Mouse (Mus musculus) forebrain, embryonic 10.5 days (tissue): ENCODE measurements around the gene Prdm10. TPM values are rescaled to one million over a fixed set of nuclear protein-coding genes. Genes with fewer than 3 reads are reported as not detected.
A peak's percentile ranks its signal among the peaks of the same experiment; 100 is the strongest.

Experiments used
- DNase-seq: peaks from one replicate; pipeline ENCODE4 v3.0.0-alpha.2; 2017; ENCODE audit warnings: low spot score; ENCODE audit errors: extremely low spot score
- H3K27ac ChIP-seq: fragments of 300-500 bp; sonication (generic); 2 replicates; pipeline ENCODE4 v1.5.1; 2016; ENCODE audit warnings: mild to moderate bottlenecking
- H3K27me3 ChIP-seq: fragments of 300-500 bp; sonication (generic); 2 replicates; pipeline ENCODE4 v1.6.1; 2016; ENCODE audit warnings: mild to moderate bottlenecking; ENCODE audit not compliant: poor library complexity, severe bottlenecking
- H3K36me3 ChIP-seq: fragments of 300-500 bp; sonication (generic); replicated peaks from 2 replicates; pipeline ENCODE4 v1.6.1; 2016; ENCODE audit warnings: mild to moderate bottlenecking, moderate library complexity
- H3K4me1 ChIP-seq: fragments of 300-500 bp; sonication (generic); 2 replicates; pipeline ENCODE4 v1.6.1; 2016
- H3K4me3 ChIP-seq: fragments of 300-500 bp; sonication (generic); 2 replicates; pipeline ENCODE4 v1.5.1; 2016; ENCODE audit warnings: mild to moderate bottlenecking, moderate library complexity
- H3K9me3 ChIP-seq: fragments of 300-500 bp; sonication (generic); 2 replicates; pipeline ENCODE4 v1.6.1; 2016; ENCODE audit warnings: mild to moderate bottlenecking, moderate library complexity
- WGBS: fragments of 180-500 bp; shearing (Covaris S2); methylation state at CpG from one replicate; pipeline ENCODE4 v1.1.7; 2016; 5-methylcytosine and 5-hydroxymethylcytosine counted together
- polyA plus RNA-seq: library from polyadenylated mRNA; unstranded; fragments of >200 nt; fragmentation: Nextera tagmentation; extraction: Ambion mirVana; gene quantifications from 2 replicates; pipeline ENCODE4 v1.2.1, GENCODE M21; 2016

Prdm10 gene
- polyA plus RNA-seq, 1 experiment from 2014 or later: 8.2 TPM

DNA sequence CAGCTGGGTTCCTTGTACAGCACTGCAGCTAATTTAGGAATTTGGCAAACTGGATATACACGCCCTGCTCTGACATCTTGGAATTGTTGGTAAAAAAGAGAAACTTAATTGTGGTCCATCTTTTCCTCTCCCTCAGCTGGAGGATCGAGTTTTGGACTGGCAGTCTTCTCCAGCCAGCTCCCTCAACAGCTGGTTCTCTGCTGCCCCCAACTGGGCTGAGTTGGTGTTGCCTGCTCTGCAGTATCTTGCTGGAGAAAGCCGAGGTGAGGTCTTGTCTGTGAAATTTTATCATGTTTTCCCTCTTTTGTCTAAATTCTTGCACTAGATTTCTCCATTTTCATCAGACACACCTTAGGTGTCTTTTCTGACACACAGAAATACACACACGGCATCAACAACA is 120.1 kb downstream of the Prdm10 start:
- Histone ChIP-seq H3K36me3 (peaks cover 100% of the 10 kb centered on the region), H3K4me3 (no peak overlapping the region), H3K9me3 (no peaks in the 10 kb centered on the region), H3K27ac (no peak overlapping the region), H3K27me3 (no peaks in the 10 kb centered on the region), H3K4me1 (no peaks in the 10 kb centered on the region)
- DNase-seq: peak; percentile 48
- whole genome bisulfite sequencing: 62% methylated on average over 4 of the region's 4 CpGs

DNA sequence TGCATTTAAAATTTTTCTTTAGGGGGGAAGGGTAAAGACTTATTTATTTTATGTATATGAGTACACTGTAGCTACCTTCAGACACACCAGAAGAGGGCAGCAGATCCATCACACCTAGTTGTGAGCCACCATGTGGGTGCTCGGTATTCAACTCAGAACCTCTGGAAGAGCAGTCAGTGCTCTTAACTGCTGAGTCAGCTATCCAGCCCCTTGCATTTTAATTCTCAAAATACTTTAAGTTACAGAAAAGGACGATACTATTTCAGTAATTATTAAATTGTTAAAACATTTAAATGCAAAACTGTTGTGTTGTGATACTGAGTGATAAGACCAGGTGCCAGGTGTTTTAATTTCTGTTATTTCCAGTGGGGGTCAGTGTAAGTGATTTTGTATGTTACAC is 124.0 kb downstream of the Prdm10 start:
- Histone ChIP-seq H3K27me3 (no peaks in the 10 kb centered on the region), H3K4me1 (no peaks in the 10 kb centered on the region), H3K36me3 (peaks cover 92% of the 10 kb centered on the region), H3K4me3 (no peak overlapping the region), H3K9me3 (no peaks in the 10 kb centered on the region), H3K27ac (no peak overlapping the region)
- DNase-seq: no peak
- WGBS: 90% methylated on average over 2 of the region's 2 CpGs

DNA sequence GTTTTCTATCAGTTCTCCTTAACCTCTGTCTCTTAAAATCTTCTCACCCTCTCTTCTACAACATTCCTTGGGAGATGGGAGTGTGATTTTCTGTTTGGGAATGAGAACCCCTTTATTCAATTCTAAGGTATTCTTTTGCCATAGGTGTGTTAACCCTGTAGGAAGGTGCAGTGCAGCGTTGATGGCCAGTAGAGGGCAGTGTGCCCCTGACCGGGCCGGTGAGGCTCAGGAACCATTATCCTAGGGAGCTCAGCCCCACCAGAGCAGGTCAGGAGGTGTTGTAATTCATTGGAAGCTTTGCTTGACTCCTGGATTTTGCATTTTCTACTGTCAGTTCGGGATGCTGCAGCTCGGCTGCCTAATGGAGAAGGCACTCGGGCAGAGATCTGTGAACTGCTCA is 124.9 kb downstream of the Prdm10 start:
- Histone ChIP-seq H3K27ac (no peak overlapping the region), H3K4me1 (no peaks in the 10 kb centered on the region), H3K4me3 (no peak overlapping the region), H3K9me3 (no peaks in the 10 kb centered on the region), H3K27me3 (no peaks in the 10 kb centered on the region), H3K36me3 (peaks cover 92% of the 10 kb centered on the region)
- 59% methylated on average over 6 of the region's 6 CpGs for WGBS
- DNase-seq: peak; percentile 21

DNA sequence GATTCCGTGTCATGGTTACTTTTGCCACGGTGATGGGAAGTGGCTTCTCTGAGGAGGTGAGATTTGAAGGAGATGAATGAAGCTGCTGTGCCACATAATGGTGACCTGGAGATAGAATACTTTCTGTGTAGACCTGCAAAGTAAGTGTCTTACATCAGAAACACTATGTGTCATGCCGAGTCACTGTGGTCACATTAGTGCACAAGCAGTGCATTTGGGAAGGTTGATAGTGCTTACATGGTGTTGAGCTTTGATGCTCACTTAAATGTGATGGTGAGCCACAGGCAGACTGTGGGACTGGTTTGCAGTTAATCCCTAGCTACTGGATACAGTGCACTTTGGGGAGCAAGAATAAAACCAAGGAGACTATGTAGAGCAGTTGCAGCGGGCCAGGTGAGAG is 131.8 kb downstream of the Prdm10 start:
- WGBS: 95% methylated on average over 4 of the region's 4 CpGs
- peaks cover 96% of the 10 kb centered on the region for H3K36me3 ChIP-seq
- no peaks in the 10 kb centered on the region for H3K4me1 ChIP-seq
- H3K9me3 ChIP-seq: no peaks in the 10 kb centered on the region
- no peak overlapping the region for H3K4me3 ChIP-seq
- H3K27me3 ChIP-seq: no peaks in the 10 kb centered on the region
- no peak overlapping the region for H3K27ac ChIP-seq
- no peak for DNase-seq

DNA sequence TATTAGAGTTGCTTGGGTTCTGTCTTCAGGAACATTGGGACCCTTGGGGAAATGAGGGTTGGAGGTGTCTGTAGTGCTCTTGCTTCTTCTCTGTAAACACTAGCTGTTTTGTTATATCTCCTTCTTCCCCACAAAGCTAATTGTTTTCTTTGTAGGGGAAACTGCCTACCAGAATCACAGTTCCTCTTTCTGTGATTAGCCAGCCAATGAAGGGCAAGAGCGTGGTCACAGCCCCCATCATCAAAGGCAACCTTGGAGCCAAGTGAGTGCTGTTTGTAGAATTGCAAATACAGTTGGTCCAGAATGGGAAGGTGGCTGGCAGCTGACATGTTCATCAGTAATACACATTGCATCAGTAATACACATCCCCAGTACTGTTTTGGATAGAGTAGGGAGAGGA is 138.5 kb downstream of the Prdm10 start:
- DNase-seq: no peak
- 97% methylated on average over 1 of the region's 1 CpGs for WGBS
- Histone ChIP-seq H3K27me3 (no peaks in the 10 kb centered on the region), H3K27ac (no peak overlapping the region), H3K36me3 (peaks cover 95% of the 10 kb centered on the region), H3K4me3 (no peak overlapping the region), H3K4me1 (no peaks in the 10 kb centered on the region), H3K9me3 (no peaks in the 10 kb centered on the region)

DNA sequence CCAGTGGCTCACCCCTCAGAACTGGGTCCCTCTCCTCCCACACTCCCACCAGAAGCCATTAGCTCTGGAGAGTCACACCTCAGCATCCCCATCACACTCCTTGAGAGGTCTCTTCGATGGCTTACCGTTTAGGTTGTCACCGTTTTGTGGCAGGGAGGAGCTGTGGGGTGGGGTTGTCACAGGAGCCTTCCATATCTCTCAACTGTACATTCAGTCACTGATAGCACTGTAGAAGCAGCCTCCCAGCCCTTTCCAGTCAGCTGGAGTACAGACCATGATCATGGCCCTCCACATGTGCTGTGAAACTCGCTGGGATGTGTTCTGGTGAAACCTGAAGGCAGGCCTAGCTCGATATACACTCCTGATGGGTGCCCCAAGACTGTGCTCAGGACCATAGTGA is 141.8 kb downstream of the Prdm10 start:
- DNase-seq: no peak
- no peak overlapping the region for H3K4me3 ChIP-seq
- 90% methylated on average over 5 of the region's 5 CpGs for WGBS

DNA sequence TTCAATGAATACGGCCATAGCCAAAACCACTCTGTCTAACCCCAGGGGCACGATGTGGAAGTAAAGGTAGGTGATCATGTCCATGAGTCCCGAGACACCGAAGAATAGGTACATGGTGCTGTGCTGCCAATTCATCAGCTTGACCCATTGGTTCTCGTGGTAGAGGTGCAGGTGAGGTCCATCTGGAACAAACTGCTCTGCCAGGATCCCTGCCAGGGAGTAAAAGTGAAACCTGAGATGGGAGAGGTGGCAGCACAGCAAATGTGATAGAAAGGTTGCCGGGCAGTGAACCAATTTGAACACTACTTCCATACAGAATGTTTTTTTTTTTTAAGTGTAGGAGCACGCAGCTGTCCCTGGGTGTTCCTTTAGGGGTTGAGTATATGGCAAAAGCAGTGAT is 148.6 kb downstream of the Prdm10 start:
- H3K9me3 ChIP-seq: no peaks in the 10 kb centered on the region
- H3K4me1 ChIP-seq: peaks cover 14% of the 10 kb centered on the region
- peaks cover 5% of the 10 kb centered on the region for H3K36me3 ChIP-seq
- no peak overlapping the region for H3K4me3 ChIP-seq
- H3K27ac ChIP-seq: no peak overlapping the region
- DNase-seq: no peak
- H3K27me3 ChIP-seq: no peaks in the 10 kb centered on the region
- WGBS: 90% methylated on average over 7 of the region's 7 CpGs

More for the DNA sequence above, 141.8 kb downstream of the Prdm10 start:
- H3K27ac ChIP-seq: no peak overlapping the region
- H3K27me3 ChIP-seq: no peaks in the 10 kb centered on the region
- H3K4me1 ChIP-seq: peaks cover 2% of the 10 kb centered on the region
- peaks cover 68% of the 10 kb centered on the region for H3K36me3 ChIP-seq
- H3K9me3 ChIP-seq: no peaks in the 10 kb centered on the region

DNA sequence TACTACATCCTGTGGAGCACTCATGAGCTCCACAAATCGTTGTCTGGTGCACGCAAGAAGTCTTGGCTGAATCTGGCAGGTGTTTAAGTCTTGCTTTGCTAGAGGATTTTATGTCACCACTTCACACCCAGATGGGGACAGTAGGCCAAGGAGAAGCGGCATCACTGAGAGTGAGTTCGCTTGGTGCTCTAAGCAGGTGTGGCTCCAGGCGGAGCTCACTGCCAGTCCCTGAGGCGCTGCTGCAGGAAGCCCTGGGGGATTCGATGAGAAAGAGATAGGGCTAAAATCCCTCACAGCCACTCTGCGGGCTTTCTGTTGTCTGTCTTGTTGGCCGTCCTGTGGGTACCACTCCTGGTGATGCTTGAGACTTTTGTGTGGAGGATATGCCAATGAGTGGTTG is 149.7 kb downstream of the Prdm10 start:
- Histone ChIP-seq H3K9me3 (no peaks in the 10 kb centered on the region), H3K27me3 (no peaks in the 10 kb centered on the region), H3K36me3 (no peaks in the 10 kb centered on the region), H3K4me3 (no peak overlapping the region), H3K27ac (no peak overlapping the region), H3K4me1 (peaks cover 14% of the 10 kb centered on the region)
- WGBS: 72% methylated on average over 9 of the region's 9 CpGs
- no peak for DNase-seq

Other genes starting within 250 kb of the Prdm10 start
- gene Zbtb44, start 249.9 kb upstream of the Prdm10 start, polyA plus RNA-seq: 4.1 and 4.4 TPM in 2 replicates
- 4.3 and 6.2 TPM in 2 replicates for gene St14, start 148.7 kb upstream of the Prdm10 start, polyA plus RNA-seq
- 206 and 216 TPM in 2 replicates for gene Aplp2, start 68.7 kb upstream of the Prdm10 start, polyA plus RNA-seq
- 20.0 and 24.0 TPM in 2 replicates for gene Nfrkb, start 105.7 kb downstream of the Prdm10 start, polyA plus RNA-seq
- not detected in 2 replicates for gene Tmem45b, start 183.9 kb downstream of the Prdm10 start, polyA plus RNA-seq